Mouse (Mus musculus) myocyte (in vitro differentiated cells): Measurements from ENCODE around the gene AC134908.4.

ENCODE experiments used
- MAX ChIP-seq: IDR thresholded peaks from one replicate; pipeline ENCODE4 v1.6.1; 2011; ENCODE audit warnings: low read depth, mild to moderate bottlenecking, control low read depth
- MYOD1 ChIP-seq, 3 experiments: IDR thresholded peaks; one replicate each; pipeline ENCODE4 v1.6.1; 2011; ENCODE audit warnings: control low read depth in 2 of 3, low read depth in 2 of 3, mild to moderate bottlenecking in 2 of 3, moderate library complexity in 1 of 3; ENCODE audit not compliant: insufficient read length in 2 of 3, control insufficient read depth in 1 of 3
- POLR2A ChIP-seq: IDR thresholded peaks from one replicate; pipeline ENCODE4 v1.6.1; 2011; ENCODE audit warnings: low read depth, mild to moderate bottlenecking, control low read depth, moderate library complexity; ENCODE audit not compliant: insufficient read length
- POLR2AphosphoS2 ChIP-seq: IDR thresholded peaks from one replicate; pipeline ENCODE4 v1.6.1; 2011; ENCODE audit warnings: low read depth, control low read depth; ENCODE audit not compliant: insufficient read length
- TCF12 ChIP-seq: IDR thresholded peaks from one replicate; pipeline ENCODE4 v1.6.1; 2011; ENCODE audit warnings: mild to moderate bottlenecking, control low read depth; ENCODE audit not compliant: poor library complexity, insufficient read depth, severe bottlenecking
- TCF3 ChIP-seq: IDR thresholded peaks from one replicate; pipeline ENCODE4 v1.6.1; 2011; ENCODE audit warnings: low read depth, control low read depth; ENCODE audit not compliant: insufficient read length
- USF1 ChIP-seq: IDR thresholded peaks from one replicate; pipeline ENCODE4 v1.6.1; 2011; ENCODE audit warnings: low read depth, mild to moderate bottlenecking, control low read depth, moderate library complexity

- TF ChIP-seq POLR2AphosphoS2 (peak; percentile 37), MYOD1 (IDR thresholded peaks at IDR 0.05; ENCODE audit: control insufficient read depth in 1 of 3, insufficient read length in 2 of 3, low read depth in 2 of 3) (no peak), USF1 (no peak), POLR2A (no peak), TCF3 (no peak), TCF12 (no peak), MAX (no peak)
Observed at GRCm38 (mm10) chr17:25835816-25836215, 40.4 kb upstream of the AC134908.4 start.
